Mouse (Mus musculus): ENCODE measurements around the gene Gzmf. TPM values are rescaled to one million over a fixed set of nuclear protein-coding genes. Genes with fewer than 3 reads are reported as not detected.
"Not testable (repeated sequence)": the region's sequence is repeated elsewhere in the genome, so short reads cannot be mapped to it uniquely, and the experiment has no call there.

The Gzmf gene
- polyA plus RNA-seq, 1 experiment, result not detected

- 90% methylated on average over 6 of the region's 6 CpGs for WGBS
- no peaks in the 10 kb centered on the region; the same call in 1 of the 2 replicates for H3K4me1 ChIP-seq (ENCODE audit: control insufficient read depth, insufficient read depth, low read length)
- TF ChIP-seq CTCF (IDR thresholded peaks at IDR 0.05; ENCODE audit: insufficient read depth, low read depth, low read length) (no peak), POLR2A (IDR thresholded peaks at IDR 0.05; ENCODE audit: insufficient read depth, low read depth, low read length) (no peak)
- no peak overlapping the region for H3K4me3 ChIP-seq (ENCODE audit: insufficient read depth, low read depth, low read length)
- no peak overlapping the region for H3K27ac ChIP-seq (ENCODE audit: insufficient read depth, low read depth, low read length)
These were observed 37.8 kb downstream of the Gzmf start for GRCm38 (mm10) chr14:56173396-56173795.

GRCm38 (mm10) chr14:56172744-56173143, 38.5 kb downstream of the Gzmf start:
- no peak overlapping the region for H3K4me3 ChIP-seq (ENCODE audit: insufficient read depth, low read depth, low read length)
- no peak overlapping the region for H3K27ac ChIP-seq (ENCODE audit: insufficient read depth, low read depth, low read length)
- TF ChIP-seq POLR2A (IDR thresholded peaks at IDR 0.05; ENCODE audit: insufficient read depth, low read depth, low read length), result no peak
- TF ChIP-seq CTCF (IDR thresholded peaks at IDR 0.05; ENCODE audit: insufficient read depth, low read depth, low read length), result no peak
- no peaks in the 10 kb centered on the region; the same call in 1 of the 2 replicates for H3K4me1 ChIP-seq (ENCODE audit: control insufficient read depth, insufficient read depth, low read length)
- WGBS, result 94% methylated on average over 5 of the region's 5 CpGs

GRCm38 (mm10) chr14:56168009-56168408, 43.2 kb downstream of the Gzmf start:
- Histone ChIP-seq H3K27ac (ENCODE audit: insufficient read depth, low read depth, low read length) (no peak overlapping the region), H3K4me3 (ENCODE audit: insufficient read depth, low read depth, low read length) (no peak overlapping the region), H3K4me1 (ENCODE audit: control insufficient read depth, insufficient read depth, low read length) (no peaks in the 10 kb centered on the region)
- TF ChIP-seq POLR2A (IDR thresholded peaks at IDR 0.05; ENCODE audit: insufficient read depth, low read depth, low read length), result no peak
- no peak for TF ChIP-seq CTCF (IDR thresholded peaks at IDR 0.05; ENCODE audit: insufficient read depth, low read depth, low read length)
- WGBS, result 83% methylated on average over 6 of the region's 6 CpGs

- Histone ChIP-seq H3K4me3 (ENCODE audit: insufficient read depth, low read depth, low read length) (no peak overlapping the region), H3K27ac (ENCODE audit: insufficient read depth, low read depth, low read length) (no peak overlapping the region), H3K4me1 (ENCODE audit: control insufficient read depth, insufficient read depth, low read length) (no peaks in the 10 kb centered on the region)
- WGBS, result 64% methylated on average over 2 of the region's 2 CpGs
- TF ChIP-seq POLR2A (IDR thresholded peaks at IDR 0.05; ENCODE audit: insufficient read depth, low read depth, low read length), result no peak
- no peak for TF ChIP-seq CTCF (IDR thresholded peaks at IDR 0.05; ENCODE audit: insufficient read depth, low read depth, low read length)
These were observed 49.1 kb downstream of the Gzmf start for GRCm38 (mm10) chr14:56162109-56162508.

- H3K4me1 ChIP-seq (ENCODE audit: control insufficient read depth, insufficient read depth, low read length); H3K4me3 ChIP-seq (ENCODE audit: insufficient read depth, low read depth, low read length); H3K27ac ChIP-seq (ENCODE audit: insufficient read depth, low read depth, low read length): not testable (repeated sequence)
- 90% methylated on average over 2 of the region's 2 CpGs for WGBS
These were observed 51.7 kb downstream of the Gzmf start, which contains the start of gene Gzmg for GRCm38 (mm10) chr14:56159479-56159878. TSS of gene Gzmg (minus strand) at chr14:56159579.

GRCm38 (mm10) chr14:56155340-56155739, 55.9 kb downstream of the Gzmf start:
- Histone ChIP-seq H3K4me3 (ENCODE audit: insufficient read depth, low read depth, low read length) (no peak overlapping the region), H3K4me1 (ENCODE audit: control insufficient read depth, insufficient read depth, low read length) (no peaks in the 10 kb centered on the region), H3K27ac (ENCODE audit: insufficient read depth, low read depth, low read length) (no peak overlapping the region)
- 73% methylated on average over 2 of the region's 2 CpGs for WGBS
- TF ChIP-seq POLR2A (IDR thresholded peaks at IDR 0.05; ENCODE audit: insufficient read depth, low read depth, low read length) (no peak), CTCF (IDR thresholded peaks at IDR 0.05; ENCODE audit: insufficient read depth, low read depth, low read length) (no peak)

Other genes with a start within 250 kb of the Gzmf start
- not detected in 2 replicates for gene Mcpt1, start 193.4 kb downstream of the Gzmf start, polyA plus RNA-seq (2012; ENCODE audit: insufficient read depth, insufficient read length, low replicate concordance, missing spikeins)
- not detected in 2 replicates for gene Mcpt9, start 180.9 kb downstream of the Gzmf start, polyA plus RNA-seq (2012; ENCODE audit: insufficient read depth, insufficient read length, low replicate concordance, missing spikeins)
- not detected in 2 replicates for gene Mcpt2, start 169.4 kb downstream of the Gzmf start, polyA plus RNA-seq (2012; ENCODE audit: insufficient read depth, insufficient read length, low replicate concordance, missing spikeins)
- not detected in 2 replicates for gene Mcpt4, start 149.1 kb downstream of the Gzmf start, polyA plus RNA-seq (2012; ENCODE audit: insufficient read depth, insufficient read length, low replicate concordance, missing spikeins)
- gene Mcpt8, start 126.1 kb downstream of the Gzmf start, polyA plus RNA-seq (2012; ENCODE audit: insufficient read depth, insufficient read length, low replicate concordance, missing spikeins), result not detected in 2 replicates
- gene Ctsg, start 108.8 kb downstream of the Gzmf start, polyA plus RNA-seq (2012; ENCODE audit: insufficient read depth, insufficient read length, low replicate concordance, missing spikeins), result not detected in 2 replicates
- not detected in 2 replicates for gene Gzme, start 90.8 kb downstream of the Gzmf start, polyA plus RNA-seq (2012; ENCODE audit: insufficient read depth, insufficient read length, low replicate concordance, missing spikeins)
- not detected in 2 replicates for gene Gzmd, start 78.8 kb downstream of the Gzmf start, polyA plus RNA-seq (2012; ENCODE audit: insufficient read depth, insufficient read length, low replicate concordance, missing spikeins)
- gene Gzmg, start 51.8 kb downstream of the Gzmf start, polyA plus RNA-seq (2012; ENCODE audit: insufficient read depth, insufficient read length, low replicate concordance, missing spikeins), result not detected in 2 replicates
- gene Gzmn, start 36.8 kb downstream of the Gzmf start, polyA plus RNA-seq (2012; ENCODE audit: insufficient read depth, insufficient read length, low replicate concordance, missing spikeins), result not detected in 2 replicates
- not detected in 2 replicates for gene Gzmc, start 23.2 kb upstream of the Gzmf start, polyA plus RNA-seq (2012; ENCODE audit: insufficient read depth, insufficient read length, low replicate concordance, missing spikeins)
- not detected in 2 replicates for gene Gzmb, start 50.8 kb upstream of the Gzmf start, polyA plus RNA-seq (2012; ENCODE audit: insufficient read depth, insufficient read length, low replicate concordance, missing spikeins)
- not detected in 2 replicates for gene Atp12a, start 153.7 kb upstream of the Gzmf start, polyA plus RNA-seq (2012; ENCODE audit: insufficient read depth, insufficient read length, low replicate concordance, missing spikeins)
- gene Rnf17, start 191.2 kb upstream of the Gzmf start, polyA plus RNA-seq (2012; ENCODE audit: insufficient read depth, insufficient read length, low replicate concordance, missing spikeins), result not detected in 2 replicates

All from olfactory bulb, adult 2 months (tissue).